Mouse (Mus musculus) regulatory T cell (primary cell): ENCODE data around the gene Gm17581.

ENCODE experiments used
- in situ Hi-C: fragments of 300-600 bp; cut with MboI, MseI; formaldehyde crosslinking; loops from one replicate; pipeline ENCODE4 v1.15.1; 2025; ENCODE audit warnings: high pct_unique_total_duplicates

The Gm17581 gene

GRCm38 (mm10) chr2:155691723-155692493 is 43.8 kb downstream of the Gm17581 start, which contains the start of gene Trpc4ap:
Gene Trpc4ap (minus strand): TSS chr2:155692384.
- in situ Hi-C loops: no loop called here

- in situ Hi-C loops: no loop called here
Observed at GRCm38 (mm10) chr2:155691336-155691722, 44.3 kb downstream of the Gm17581 start.

GRCm38 (mm10) chr2:155689211-155689610 is 46.5 kb downstream of the Gm17581 start:
- in situ Hi-C loops: no loop called here

GRCm38 (mm10) chr2:155687746-155688145 is 47.9 kb downstream of the Gm17581 start:
- in situ Hi-C loops: no loop called here

- in situ Hi-C loops: no loop called here
Observed at GRCm38 (mm10) chr2:155686572-155686971, 49.1 kb downstream of the Gm17581 start.
